Mouse (Mus musculus): Measurements from ENCODE around the gene Rgma. TPM values are rescaled to one million over a fixed set of nuclear protein-coding genes. Genes with fewer than 3 reads are reported as not detected.
A peak's percentile ranks its signal among the peaks of the same experiment; 100 is the strongest.

Rgma gene
- total RNA-seq (2021) = 10 to 100 TPM; 36.1 to 38.8 TPM

DNA sequence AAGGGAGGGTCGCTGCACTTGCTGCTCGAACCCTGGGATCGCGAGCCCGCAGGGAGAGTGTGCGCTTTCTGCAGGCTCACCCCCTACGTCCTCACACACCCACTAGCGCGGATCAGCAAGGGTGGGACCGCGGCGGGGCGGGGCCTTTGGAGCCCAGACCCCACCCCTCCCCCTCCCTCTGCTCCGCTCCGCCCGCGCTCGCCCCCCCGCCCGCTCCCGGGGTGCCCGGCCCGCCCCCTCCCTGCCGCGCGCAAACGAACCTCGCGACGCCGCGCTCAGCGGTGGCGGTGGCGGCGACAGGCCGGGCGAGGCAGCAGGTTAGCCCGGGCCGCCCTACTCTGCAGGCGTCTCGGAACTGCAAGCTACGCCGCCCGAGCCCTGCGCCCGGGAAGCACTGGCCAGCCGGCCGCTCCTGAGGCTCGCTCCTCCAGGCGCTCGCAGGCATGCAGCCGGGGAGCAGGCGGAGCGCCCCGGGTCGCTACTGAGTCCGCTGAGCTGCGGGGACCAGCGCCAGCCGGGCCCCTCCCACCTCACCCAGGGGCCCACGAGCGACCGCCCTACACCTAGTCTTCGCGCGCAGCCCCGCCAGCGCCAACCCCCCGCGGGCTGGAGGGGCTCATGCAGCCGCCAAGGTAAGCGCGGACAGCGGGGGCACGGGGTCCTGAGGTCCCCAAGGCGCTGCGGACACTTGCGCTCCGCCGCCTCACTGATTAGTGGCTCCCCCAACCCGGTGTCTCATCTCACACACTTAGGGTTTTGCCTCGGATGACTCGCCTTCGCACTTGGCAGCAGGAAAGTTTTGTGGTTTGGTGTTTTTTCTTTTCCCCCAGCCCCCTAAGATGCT is at the start of gene Rgma:
Gene Rgma (plus strand): TSS at position 253 of the 844 bp plus-strand sequence.
- peak; percentile 66 for DNase-seq

DNA sequence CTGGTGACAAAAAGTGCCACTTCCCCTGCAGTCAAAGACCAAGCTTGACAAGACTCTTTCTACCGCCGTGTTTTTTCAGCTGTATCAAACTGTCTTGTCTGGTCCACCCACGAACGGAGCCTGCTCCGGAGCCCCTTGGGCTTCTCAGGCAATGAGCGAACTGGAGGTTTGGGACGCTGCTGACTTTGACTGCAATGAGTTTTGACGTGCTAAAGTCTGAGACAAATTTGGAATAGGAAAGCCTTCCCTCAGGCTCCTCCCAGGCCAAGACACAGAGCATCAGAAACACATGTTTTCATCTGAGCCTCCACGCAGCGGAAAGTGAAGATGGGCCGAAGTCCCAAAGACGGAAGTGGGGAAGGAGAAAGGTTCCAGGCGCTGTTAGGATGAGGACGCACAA is 49.1 kb upstream of the Rgma start:
- DNase-seq = peak; percentile 30

DNA sequence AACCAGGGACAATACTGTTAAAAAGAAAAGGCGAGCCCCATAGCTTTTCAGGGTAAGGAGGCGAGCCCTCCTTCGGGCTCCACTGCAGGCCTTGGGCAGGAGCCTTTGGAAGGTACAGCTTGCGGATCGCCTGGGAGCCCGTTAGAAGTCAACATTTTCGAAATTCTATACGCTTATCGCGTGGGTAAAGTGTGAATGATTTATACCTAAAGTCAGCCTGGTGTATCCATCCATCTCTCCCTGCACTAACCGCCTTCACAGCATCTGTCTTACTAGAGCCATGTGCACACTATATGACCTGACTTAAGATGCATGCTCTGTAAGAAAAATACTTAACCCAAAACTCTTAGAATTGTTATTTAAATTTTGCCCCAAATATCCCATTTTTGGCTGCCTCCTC is 48.6 kb upstream of the Rgma start:
- no peak for DNase-seq

DNA sequence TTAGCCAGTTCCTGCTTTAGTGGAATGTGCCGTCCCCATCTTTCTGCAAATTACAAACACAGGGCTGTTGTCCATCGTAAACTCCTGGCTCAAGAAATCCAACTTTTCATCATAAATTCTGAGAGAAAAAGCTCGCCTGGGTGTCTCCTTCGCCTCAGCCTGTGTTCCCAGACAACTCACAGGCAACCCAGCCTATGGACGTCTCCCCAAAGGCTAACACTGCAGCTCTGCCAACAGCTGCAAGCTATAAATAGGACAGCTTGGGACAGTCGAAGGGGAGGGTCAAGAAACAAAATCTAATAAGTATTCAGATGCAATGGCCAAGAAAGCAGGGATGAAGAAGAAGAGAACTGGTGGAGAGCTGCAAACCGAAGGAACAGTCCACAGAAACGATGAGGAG is 48.1 kb upstream of the Rgma start:
- DNase-seq = peak; percentile 63

DNA sequence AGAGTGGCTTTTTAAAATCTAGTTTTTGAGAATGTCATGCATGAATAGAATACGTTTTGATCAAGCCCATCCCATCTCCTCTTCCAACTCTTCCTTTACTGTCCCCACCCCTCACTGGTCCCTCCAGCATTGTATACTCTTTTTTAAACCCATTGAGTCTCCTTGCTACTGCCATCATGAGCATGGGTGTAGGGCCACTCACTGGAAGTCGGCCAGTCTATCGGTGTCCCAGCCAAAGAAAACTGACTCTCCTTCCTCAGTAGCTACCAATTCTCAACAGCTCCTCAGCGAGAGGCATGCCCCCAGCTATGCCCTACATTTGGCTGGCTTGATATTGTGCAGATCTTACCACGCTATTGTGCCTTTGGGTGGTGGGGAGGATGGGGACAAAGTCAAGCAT is 47.7 kb upstream of the Rgma start:
- DNase-seq = no peak

DNA sequence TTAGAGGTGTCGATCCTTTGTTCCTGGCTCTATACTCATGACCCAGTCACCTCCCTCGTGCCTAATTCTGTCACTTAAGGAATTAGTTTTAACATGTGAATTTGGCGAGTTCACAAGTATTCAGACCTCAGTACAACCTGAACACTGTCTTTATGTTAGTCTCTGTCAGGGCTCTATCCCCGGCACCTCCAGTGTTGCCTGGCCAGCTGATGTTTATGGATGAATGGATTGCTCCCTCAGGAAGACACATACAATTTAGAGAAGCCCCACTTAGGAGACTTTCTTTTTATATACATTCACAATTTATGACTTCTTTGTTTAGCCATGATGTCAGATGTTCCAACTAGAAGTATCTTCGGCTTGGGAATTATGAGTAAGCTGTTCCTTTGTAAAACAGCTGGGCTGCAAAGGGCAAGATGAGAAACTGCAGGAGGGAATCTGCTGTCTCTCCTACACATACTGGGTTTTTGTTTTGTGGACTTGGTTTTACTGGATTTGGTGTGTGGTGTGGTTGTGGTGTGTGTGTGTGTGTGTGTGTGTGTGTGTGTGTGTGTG is 46.6 kb upstream of the Rgma start:
- no peak for DNase-seq

DNA sequence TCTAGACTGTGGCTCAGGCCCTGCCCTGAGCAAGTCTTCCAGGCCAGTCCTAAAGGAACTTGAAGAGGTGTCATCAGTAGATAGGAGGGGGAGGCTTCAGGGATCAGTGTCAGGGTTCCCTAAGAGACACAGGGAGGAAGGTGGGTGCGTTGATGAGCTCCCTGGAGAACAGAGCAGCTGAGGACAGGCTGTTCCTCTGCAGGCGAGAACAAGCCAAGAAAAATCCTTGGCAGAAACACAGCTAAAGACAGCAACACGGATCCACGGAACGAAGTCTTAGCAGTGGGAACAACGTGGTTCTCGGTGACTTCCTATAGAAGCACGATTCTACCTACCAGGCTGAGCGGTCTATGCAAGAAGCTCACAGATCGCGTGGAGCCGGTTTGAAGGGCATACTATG is 44.6 kb upstream of the Rgma start:
- no peak for DNase-seq

DNA sequence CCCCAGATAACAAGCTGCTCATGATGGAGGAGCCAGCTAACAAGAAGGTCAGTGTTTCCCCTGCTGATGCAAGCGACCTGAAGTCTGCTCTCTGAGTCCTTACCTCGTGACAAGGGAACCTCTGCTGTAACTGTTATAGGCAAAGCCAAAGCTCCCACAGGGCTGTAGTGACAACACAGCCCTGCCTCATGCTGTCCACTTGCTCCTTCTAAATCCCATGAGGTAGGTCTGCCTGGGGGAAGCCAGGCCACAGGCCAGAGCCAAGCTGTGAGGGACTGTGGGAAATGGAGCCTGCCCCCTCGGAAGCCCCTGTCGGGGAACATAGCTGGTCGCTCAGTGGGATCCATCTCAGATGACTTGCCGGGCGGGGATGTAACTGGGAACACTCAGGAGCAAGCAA is 43.7 kb upstream of the Rgma start:
- no peak for DNase-seq

DNA sequence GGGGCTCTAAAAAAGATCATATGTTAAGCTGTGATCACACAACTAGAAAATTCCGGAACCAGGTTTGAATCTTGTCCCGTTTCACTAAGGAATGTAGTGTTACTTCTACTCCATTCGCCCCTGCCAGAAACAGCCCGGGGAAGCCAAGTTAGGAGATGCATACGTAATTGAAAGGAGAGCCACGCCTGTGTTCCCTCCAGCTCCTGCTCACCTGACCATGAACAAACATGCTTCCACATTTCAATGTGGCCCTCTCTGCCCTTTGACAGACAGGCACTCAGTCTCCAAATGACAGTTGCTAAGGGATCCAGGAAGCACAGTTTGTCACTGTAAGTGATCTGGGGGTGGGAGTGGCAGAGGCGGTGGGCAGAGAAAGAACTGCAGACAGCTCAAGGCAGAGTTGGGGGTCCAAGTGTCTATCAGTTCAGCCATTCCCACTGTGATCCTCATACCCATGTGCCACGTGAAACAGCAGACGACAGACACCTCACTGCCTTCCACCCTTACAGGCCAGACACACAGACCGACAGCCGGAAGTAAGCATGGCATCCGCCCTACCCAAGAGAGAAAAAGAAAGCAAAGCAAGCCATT is 41.8 kb upstream of the Rgma start:
- DNase-seq = no peak

DNA sequence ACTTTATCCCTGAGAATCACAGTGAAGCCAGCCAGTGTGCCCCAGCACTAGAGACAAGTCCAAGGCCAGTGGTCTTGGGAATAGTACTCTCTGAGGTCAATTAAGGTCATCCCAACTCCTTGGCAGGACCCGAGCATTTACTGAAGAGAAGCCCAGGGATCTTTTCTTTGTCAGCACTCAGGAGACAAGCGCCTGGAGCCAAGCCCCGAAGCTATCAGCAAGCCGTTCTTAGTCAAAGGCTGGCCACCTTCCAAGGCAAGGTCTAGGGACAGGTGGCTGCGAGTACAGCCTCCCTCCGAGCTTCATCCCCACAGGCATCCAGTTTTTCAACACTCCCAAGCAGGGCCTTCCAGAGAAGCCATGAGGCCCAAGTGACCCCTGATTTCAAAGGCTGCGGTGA is 40.4 kb upstream of the Rgma start:
- peak; percentile 76 for DNase-seq

DNA sequence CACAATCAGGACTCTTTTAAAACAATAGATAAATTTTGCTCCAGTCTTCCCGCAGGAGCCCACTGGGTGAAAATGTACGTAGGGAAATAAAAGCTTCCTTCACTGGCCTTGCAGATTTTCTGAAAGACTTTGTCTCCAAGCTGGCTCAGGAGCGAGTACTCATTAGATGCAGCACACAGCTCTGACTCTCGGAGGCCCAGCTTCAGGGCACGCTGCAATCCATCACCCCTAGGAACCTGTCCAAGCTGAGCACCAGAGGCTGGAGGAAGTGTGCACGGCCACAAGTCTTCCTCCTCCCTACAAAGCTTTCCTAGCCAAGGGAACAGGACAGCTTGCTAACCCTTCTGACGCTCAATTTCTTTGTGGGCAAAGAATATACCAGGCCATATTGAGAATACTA is 38.9 kb upstream of the Rgma start:
- DNase-seq = no peak

DNA sequence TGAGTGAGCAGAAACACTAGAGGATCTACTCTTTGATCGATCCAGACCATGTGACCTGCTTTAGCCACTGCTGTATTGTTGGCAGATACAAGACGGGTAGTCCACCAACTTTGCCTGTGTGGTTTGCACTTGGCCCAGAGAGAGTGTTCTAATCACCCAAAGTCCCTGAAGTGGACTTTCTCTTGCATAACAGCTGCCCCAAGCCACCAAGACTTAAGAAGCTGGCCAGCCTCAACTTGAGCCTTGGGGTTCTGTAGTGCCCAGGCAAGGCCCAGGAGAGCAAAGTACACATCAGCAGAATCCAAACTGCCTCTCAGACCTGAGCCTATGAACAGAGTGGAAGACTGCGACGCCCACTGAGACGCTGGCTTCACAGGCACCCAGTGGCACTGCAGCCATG is 37.0 kb upstream of the Rgma start:
- DNase-seq = no peak

DNA sequence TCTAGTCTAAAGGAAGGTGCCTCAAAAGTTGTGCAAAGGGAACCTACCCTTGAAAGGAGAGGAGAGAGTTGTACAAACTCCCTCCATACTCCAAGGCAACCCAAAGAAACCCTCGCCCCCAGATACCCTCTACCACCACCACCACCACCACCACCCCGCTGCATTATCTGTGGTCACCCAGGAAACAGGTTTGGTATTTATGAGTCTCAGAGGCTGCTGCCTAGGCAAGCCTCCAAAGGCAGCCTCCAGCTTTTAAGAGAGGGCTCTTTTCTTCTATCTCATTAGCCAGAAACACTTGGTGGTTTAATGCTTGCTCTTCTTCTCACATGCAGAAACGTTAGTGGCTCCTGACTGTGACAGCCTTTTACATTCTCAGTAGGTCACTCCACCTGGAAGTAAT is 31.5 kb upstream of the Rgma start:
- DNase-seq = no peak

DNA sequence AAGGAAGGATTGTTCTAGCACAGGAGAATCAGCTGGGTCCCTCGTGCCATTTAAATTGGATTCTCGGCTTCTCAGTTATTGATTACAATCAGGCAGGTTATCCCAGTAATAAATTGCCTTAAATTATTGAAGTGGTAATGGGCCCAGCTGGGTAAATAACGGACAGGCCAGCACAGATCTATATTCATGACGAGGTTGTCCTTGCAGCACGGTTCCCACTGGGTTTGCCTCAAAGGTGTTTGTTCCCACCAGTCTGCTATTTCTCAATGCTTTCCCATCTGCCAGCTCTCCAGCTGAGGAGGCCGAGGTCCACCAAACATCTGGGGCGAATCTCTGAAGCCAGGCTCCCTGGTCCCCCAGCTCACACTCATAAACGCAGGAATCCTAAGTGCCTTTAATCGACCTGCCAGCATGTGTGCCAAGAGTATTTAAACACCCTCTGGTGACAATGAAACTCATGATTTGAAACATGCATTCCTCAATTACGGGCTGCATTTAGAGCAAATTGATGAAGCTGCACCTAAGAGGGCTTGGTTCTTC is 26.7 kb upstream of the Rgma start:
- DNase-seq = no peak

DNA sequence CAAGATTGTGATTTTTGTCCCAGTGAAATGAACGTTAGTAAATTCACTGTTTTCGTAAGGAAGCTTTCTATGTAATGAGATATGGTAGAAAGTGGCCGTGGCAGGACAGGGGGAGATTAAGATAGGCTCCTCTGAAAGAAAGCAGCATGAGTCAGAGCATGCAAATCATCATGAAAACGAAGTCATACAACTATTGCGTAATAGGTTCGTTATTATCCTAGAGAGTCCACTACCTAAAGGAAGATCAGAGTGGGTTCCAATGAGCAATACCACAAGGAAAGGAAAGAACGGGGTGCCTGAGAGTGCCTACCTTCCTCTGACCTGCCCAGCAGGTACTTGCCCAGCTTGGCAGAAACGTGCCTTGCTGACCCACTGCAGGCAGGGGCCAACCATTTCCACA is 26.2 kb upstream of the Rgma start:
- DNase-seq = no peak

DNA sequence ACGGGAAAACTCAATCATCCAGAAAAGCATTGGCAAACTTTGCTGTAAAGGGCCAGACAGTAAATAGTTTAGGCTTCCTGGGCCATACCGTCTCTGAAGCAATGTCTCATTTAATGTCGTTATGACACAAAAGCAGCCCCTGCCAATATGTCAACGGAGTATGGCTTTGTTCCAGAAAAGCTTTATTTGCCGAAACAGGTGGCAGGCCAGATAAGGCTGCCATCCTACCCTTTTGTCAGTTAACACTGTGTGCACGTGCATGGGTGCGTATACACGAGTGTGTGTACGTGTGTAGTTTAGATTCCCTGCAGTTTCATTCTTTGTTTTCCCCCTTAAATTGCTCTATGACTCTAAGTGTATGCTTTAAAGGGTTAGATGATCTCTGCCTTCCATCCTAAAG is 20.1 kb upstream of the Rgma start:
- no peak for DNase-seq

DNA sequence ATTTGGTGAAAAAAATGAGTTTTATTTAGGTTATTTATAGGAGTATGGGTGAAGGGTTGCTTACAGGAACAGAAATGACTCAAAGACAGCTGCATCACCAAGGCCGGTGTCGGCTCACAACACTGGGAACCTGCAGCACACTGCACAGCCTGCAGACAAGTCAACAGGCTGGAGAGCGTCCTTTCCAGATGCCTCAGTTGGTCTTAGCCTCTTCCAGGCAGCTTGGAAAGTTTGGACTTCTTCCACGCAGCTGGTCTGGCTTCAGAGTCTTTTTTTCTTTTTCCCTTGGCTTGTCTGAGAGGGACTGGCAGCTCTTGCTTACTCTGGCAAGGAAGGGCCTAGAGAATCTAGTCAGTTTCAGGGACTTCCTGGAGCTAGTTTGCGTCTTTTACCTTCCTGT is 18.4 kb upstream of the Rgma start:
- no peak for DNase-seq

DNA sequence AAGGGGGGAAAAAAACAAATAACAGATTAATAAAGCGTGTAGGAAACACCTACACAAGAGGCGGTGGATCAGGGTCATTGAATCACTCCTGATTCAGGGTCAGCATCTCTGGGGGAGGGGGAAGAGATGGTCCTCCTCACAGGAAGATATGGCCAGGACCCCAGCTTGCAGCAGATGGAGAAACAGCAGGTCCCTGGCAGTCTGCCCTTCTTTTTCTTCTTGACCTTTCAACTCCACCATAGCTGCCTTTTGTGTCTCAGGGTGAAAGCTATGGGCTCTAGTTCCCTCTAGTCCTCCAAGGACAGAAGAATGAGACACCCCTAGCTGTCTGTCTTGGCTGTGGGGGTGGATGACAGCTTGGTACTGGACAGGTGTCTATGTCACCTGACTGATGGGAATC is 17.7 kb upstream of the Rgma start:
- DNase-seq = no peak

DNA sequence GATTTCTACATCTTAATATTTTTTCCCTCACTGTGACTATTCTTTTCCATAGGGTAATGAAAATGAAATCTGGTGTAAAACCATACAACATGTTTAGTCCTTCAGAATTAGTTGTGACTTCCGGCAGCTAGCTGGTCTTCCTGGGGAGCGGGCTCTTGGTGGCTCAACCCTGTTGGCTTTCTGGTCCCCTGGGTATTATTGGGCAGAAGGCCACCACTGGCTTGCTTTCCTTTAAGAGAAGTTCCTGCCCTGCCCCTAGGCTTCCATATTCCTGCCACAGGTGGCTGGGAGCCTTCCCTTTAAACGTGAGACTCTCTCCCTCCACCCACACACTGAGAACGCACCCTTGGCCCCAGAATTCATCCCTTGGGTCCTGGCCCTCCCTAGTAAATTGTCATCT is 9.8 kb upstream of the Rgma start:
- no peak for DNase-seq

DNA sequence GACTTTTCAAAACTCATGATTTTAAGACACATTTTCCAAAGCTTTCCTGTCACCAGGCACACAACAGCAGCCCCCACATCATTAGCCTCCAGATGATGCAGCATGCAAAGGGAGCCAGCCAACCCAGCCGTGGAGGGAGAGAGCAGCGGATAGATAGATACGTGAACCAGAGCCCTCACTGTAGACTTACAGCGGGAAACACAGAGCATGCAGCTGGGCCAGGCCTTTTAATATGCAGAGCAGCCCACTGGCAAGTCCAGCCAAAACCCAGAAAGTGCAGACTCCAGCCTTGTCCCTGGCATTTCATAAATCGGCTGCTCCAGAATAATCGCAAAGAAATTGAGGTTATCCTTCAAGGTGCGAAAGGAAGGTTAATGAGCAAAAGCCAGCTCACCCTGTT is 9.3 kb upstream of the Rgma start:
- DNase-seq = no peak

DNA sequence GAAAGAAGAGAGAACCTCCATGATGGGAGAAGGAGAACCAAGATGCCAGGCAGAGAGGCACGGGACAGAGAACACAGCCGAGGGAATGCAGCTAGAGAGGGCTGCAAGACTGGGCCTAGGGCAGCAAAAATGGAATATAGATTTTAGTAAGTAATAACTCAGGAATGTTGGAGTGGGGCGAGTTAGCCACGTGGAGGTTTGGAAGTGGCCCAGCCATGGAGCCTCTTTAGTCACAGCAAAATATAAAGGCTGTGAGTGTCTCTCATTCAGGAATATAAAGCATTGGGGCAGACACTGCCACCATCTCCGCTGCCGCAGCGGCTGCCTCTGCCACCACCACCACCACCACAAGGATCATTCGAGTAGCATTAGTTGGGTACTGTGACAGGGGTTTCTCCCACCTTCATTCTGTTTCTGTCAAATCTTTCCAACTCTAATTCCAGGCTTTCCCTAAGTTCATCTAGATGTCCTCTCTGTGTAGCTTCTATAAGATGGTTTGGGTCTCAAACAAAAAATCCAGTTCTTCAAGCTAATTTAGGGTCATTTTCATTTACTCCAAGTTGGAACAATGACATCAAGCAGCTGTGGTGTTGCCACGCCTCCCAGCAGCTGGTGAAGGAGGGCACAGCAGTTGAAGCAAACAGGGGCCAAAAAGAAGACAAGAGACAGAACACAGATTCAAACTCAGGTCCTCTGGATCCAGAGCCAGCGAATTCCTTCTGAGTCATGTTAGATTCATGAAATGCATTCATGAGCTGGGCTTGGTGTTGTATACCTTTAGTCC is 7.4 kb upstream of the Rgma start:
- DNase-seq = no peak

DNA sequence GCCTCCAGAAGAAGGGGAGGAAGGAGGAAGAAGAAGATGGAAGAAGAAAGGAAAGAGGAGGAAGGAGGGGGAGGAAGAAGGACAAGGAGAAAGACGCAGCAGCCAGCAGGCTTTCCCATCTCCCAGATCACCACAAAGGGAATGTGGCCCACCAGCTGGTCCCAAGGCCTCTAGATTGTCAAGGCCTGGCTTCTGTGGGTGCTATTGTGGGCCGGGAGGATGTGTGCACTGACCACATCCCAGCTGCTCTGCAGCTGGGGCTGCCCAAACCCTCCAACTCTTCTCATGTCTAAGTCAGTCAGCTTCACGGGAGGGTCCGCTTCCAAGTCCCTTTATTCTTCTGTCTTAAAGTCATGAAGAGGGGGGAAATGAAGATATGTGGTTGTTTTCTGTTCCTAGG is 5.3 kb upstream of the Rgma start:
- DNase-seq = no peak
